Mouse (Mus musculus): ENCODE data around the gene Nfe2l3. TPM values are rescaled to one million over a fixed set of nuclear protein-coding genes. Genes with fewer than 3 reads are reported as not detected.
"Not testable (repeated sequence)": the region's sequence is repeated elsewhere in the genome, so short reads cannot be mapped to it uniquely, and the experiment has no call there.

The Nfe2l3 gene
- polyA plus RNA-seq, 2 experiments = 2.4 TPM

- Histone ChIP-seq H3K9ac (ENCODE audit: low read depth, low read length, severe bottlenecking) (no peak overlapping the region), H3K4me1 (ENCODE audit: control insufficient read depth, insufficient read depth, low read length) (peaks cover 16% of the 10 kb centered on the region), H3K36me3 (ENCODE audit: control insufficient read depth, insufficient read depth, low read length) (no peaks in the 10 kb centered on the region), H3K4me3 (replicated peaks; ENCODE audit: low read length) (no peak overlapping the region), H3K4me2 (replicated peaks; ENCODE audit: low read depth, low read length, severe bottlenecking) (no peak overlapping the region), H3K27me3 (ENCODE audit: control insufficient read depth, insufficient read depth, low read length) (no peaks in the 10 kb centered on the region), H3K9me3 (ENCODE audit: control insufficient read depth, low read length) (no peaks in the 10 kb centered on the region), H3K27ac (replicated peaks; ENCODE audit: low read depth, low read length) (no peak overlapping the region)
- TF ChIP-seq POLR2A (IDR thresholded peaks at IDR 0.05; ENCODE audit: borderline replicate concordance, extremely low read depth, insufficient read depth, insufficient read length) = no peak
- peak; percentile 31 for DNase-seq (ENCODE audit: low spot score)
- no peak for ATAC-seq (ENCODE audit: low FRiP score, low read depth)
- 65% methylated on average over 6 of the region's 6 CpGs for WGBS
Measured at GRCm38 (mm10) chr6:51393341-51394128, 38.9 kb upstream of the Nfe2l3 start.

DNA sequence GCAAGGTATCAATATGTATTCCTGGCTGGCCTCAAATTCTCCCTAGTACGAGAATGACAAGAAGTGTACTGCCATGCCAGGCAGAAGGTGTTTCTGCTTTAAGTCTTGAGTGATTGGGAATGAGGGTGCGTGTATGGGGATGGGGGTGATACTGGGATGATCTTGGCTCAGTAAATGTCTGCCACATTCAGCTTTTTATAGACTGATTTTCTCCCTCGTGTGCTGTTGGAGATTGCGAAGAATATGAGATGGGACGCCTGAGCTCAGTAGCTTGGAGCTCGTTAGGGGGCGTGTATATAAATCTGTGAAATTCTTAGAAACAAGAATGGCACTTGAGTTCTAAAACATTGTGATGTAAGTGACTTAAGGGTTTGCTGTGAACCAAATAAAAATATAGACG is 38.1 kb upstream of the Nfe2l3 start:
- not testable (repeated sequence) for H3K4me3 ChIP-seq (replicated peaks; ENCODE audit: low read length); H3K36me3 ChIP-seq (ENCODE audit: control insufficient read depth, insufficient read depth, low read length); H3K27ac ChIP-seq (replicated peaks; ENCODE audit: low read depth, low read length); H3K27me3 ChIP-seq (ENCODE audit: control insufficient read depth, insufficient read depth, low read length); ATAC-seq (ENCODE audit: low FRiP score, low read depth); H3K9me3 ChIP-seq (ENCODE audit: control insufficient read depth, low read length); H3K4me2 ChIP-seq (replicated peaks; ENCODE audit: low read depth, low read length, severe bottlenecking); H3K9ac ChIP-seq (ENCODE audit: low read depth, low read length, severe bottlenecking); DNase-seq (ENCODE audit: low spot score)
- 66% methylated on average over 8 of the region's 8 CpGs for WGBS
- peaks cover 16% of the 10 kb centered on the region for H3K4me1 ChIP-seq (ENCODE audit: control insufficient read depth, insufficient read depth, low read length)

GRCm38 (mm10) chr6:51394963-51395362 is 37.5 kb upstream of the Nfe2l3 start:
- 49% methylated on average over 3 of the region's 3 CpGs for WGBS
- H3K36me3 ChIP-seq (ENCODE audit: control insufficient read depth, insufficient read depth, low read length); H3K27ac ChIP-seq (replicated peaks; ENCODE audit: low read depth, low read length); H3K9ac ChIP-seq (ENCODE audit: low read depth, low read length, severe bottlenecking); H3K4me3 ChIP-seq (replicated peaks; ENCODE audit: low read length); DNase-seq (ENCODE audit: low spot score); H3K4me2 ChIP-seq (replicated peaks; ENCODE audit: low read depth, low read length, severe bottlenecking); H3K9me3 ChIP-seq (ENCODE audit: control insufficient read depth, low read length); H3K27me3 ChIP-seq (ENCODE audit: control insufficient read depth, insufficient read depth, low read length); ATAC-seq (ENCODE audit: low FRiP score, low read depth): not testable (repeated sequence)
- H3K4me1 ChIP-seq (ENCODE audit: control insufficient read depth, insufficient read depth, low read length) = peaks cover 16% of the 10 kb centered on the region

GRCm38 (mm10) chr6:51395486-51395885 is 37.0 kb upstream of the Nfe2l3 start:
- 0 out of 2 replicates have a peak overlapping the region, but pooled peaks have one; percentile 8 for H3K27ac ChIP-seq (replicated peaks; ENCODE audit: low read depth, low read length)
- H3K9me3 ChIP-seq (ENCODE audit: control insufficient read depth, low read length) = no peaks in the 10 kb centered on the region
- H3K4me1 ChIP-seq (ENCODE audit: control insufficient read depth, insufficient read depth, low read length) = peaks cover 13% of the 10 kb centered on the region
- H3K27me3 ChIP-seq (ENCODE audit: control insufficient read depth, insufficient read depth, low read length) = no peaks in the 10 kb centered on the region
- 53% methylated on average over 9 of the region's 9 CpGs for WGBS
- no peak for TF ChIP-seq POLR2A (IDR thresholded peaks at IDR 0.05; ENCODE audit: borderline replicate concordance, extremely low read depth, insufficient read depth, insufficient read length)
- no peaks in the 10 kb centered on the region for H3K36me3 ChIP-seq (ENCODE audit: control insufficient read depth, insufficient read depth, low read length)
- ATAC-seq (ENCODE audit: low FRiP score, low read depth) (no peak), DNase-seq (ENCODE audit: low spot score) (no peak)
- H3K4me2 ChIP-seq (replicated peaks; ENCODE audit: low read depth, low read length, severe bottlenecking) = no peak overlapping the region
- no peak overlapping the region for H3K9ac ChIP-seq (ENCODE audit: low read depth, low read length, severe bottlenecking)
- H3K4me3 ChIP-seq (replicated peaks; ENCODE audit: low read length) = no peak overlapping the region

- no peak for DNase-seq (ENCODE audit: low spot score)
- no peaks in the 10 kb centered on the region for H3K36me3 ChIP-seq (ENCODE audit: control insufficient read depth, insufficient read depth, low read length)
- H3K9ac ChIP-seq (ENCODE audit: low read depth, low read length, severe bottlenecking) = no peak overlapping the region
- peaks cover 6% of the 10 kb centered on the region; the same call in 1 of the 2 replicates for H3K4me1 ChIP-seq (ENCODE audit: control insufficient read depth, insufficient read depth, low read length)
- no peak for TF ChIP-seq POLR2A (IDR thresholded peaks at IDR 0.05; ENCODE audit: borderline replicate concordance, extremely low read depth, insufficient read depth, insufficient read length)
- no peak overlapping the region for H3K4me2 ChIP-seq (replicated peaks; ENCODE audit: low read depth, low read length, severe bottlenecking)
- ATAC-seq (ENCODE audit: low FRiP score, low read depth) = no peak
- no peaks in the 10 kb centered on the region for H3K27me3 ChIP-seq (ENCODE audit: control insufficient read depth, insufficient read depth, low read length)
- 28% methylated on average over 6 of the region's 6 CpGs for WGBS
- no peak overlapping the region for H3K4me3 ChIP-seq (replicated peaks; ENCODE audit: low read length)
- no peak overlapping the region for H3K27ac ChIP-seq (replicated peaks; ENCODE audit: low read depth, low read length)
- no peaks in the 10 kb centered on the region for H3K9me3 ChIP-seq (ENCODE audit: control insufficient read depth, low read length)
Measured at GRCm38 (mm10) chr6:51399113-51399518, 33.4 kb upstream of the Nfe2l3 start.
